Mouse (Mus musculus): ENCODE results near the gene Sema4f. TPM values are rescaled to one million over a fixed set of nuclear protein-coding genes. Genes with fewer than 3 reads are reported as not detected.

Sema4f gene
- polyA plus RNA-seq, 1 experiment from 2014 or later = 13.7 TPM

- H3K4me1 ChIP-seq (ENCODE audit: control insufficient read depth, insufficient read depth, low read length) = no peaks in the 10 kb centered on the region
- WGBS = 79% methylated on average over 3 of the region's 3 CpGs
- H3K4me2 ChIP-seq (ENCODE audit: low read depth, low read length) = no peak overlapping the region
- H3K27me3 ChIP-seq (ENCODE audit: control insufficient read depth, insufficient read depth, low read length) = no peaks in the 10 kb centered on the region
- H3K9ac ChIP-seq (replicated peaks; ENCODE audit: low read depth, low read length) = no peak overlapping the region
- H3K27ac ChIP-seq (ENCODE audit: low read depth, low read length) = no peak overlapping the region
- ATAC-seq (ENCODE audit: low read depth) = no peak
- no peak overlapping the region for H3K4me3 ChIP-seq (ENCODE audit: low read depth, low read length)
- no peaks in the 10 kb centered on the region for H3K9me3 ChIP-seq (ENCODE audit: control insufficient read depth, low read length)
- H3K36me3 ChIP-seq (ENCODE audit: control insufficient read depth, insufficient read depth, low read length) = no peaks in the 10 kb centered on the region
Measured at GRCm38 (mm10) chr6:82940765-82941164, 1.2 kb upstream of the Sema4f start.

GRCm38 (mm10) chr6:82934616-82935230 is 4.8 kb downstream of the Sema4f start:
- Histone ChIP-seq H3K9me3 (ENCODE audit: control insufficient read depth, low read length) (no peaks in the 10 kb centered on the region), H3K9ac (replicated peaks; ENCODE audit: low read depth, low read length) (no peak overlapping the region), H3K27me3 (ENCODE audit: control insufficient read depth, insufficient read depth, low read length) (no peaks in the 10 kb centered on the region), H3K4me2 (ENCODE audit: low read depth, low read length) (no peak overlapping the region), H3K4me3 (ENCODE audit: low read depth, low read length) (no peak overlapping the region), H3K27ac (ENCODE audit: low read depth, low read length) (no peak overlapping the region), H3K36me3 (ENCODE audit: control insufficient read depth, insufficient read depth, low read length) (no peaks in the 10 kb centered on the region), H3K4me1 (ENCODE audit: control insufficient read depth, insufficient read depth, low read length) (no peaks in the 10 kb centered on the region)
- no peak for ATAC-seq (ENCODE audit: low read depth)
- 96% methylated on average over 3 of the region's 3 CpGs for WGBS

GRCm38 (mm10) chr6:82927617-82928016 is 12.0 kb downstream of the Sema4f start:
- Histone ChIP-seq H3K9ac (replicated peaks; ENCODE audit: low read depth, low read length) (no peak overlapping the region), H3K4me3 (ENCODE audit: low read depth, low read length) (no peak overlapping the region), H3K4me2 (ENCODE audit: low read depth, low read length) (no peak overlapping the region), H3K27me3 (ENCODE audit: control insufficient read depth, insufficient read depth, low read length) (no peaks in the 10 kb centered on the region), H3K36me3 (ENCODE audit: control insufficient read depth, insufficient read depth, low read length) (no peaks in the 10 kb centered on the region), H3K9me3 (ENCODE audit: control insufficient read depth, low read length) (no peaks in the 10 kb centered on the region), H3K27ac (ENCODE audit: low read depth, low read length) (no peak overlapping the region), H3K4me1 (ENCODE audit: control insufficient read depth, insufficient read depth, low read length) (no peaks in the 10 kb centered on the region)
- 86% methylated on average over 5 of the region's 5 CpGs for WGBS
- no peak for ATAC-seq (ENCODE audit: low read depth)

- ATAC-seq (ENCODE audit: low read depth) = no peak
- Histone ChIP-seq H3K9ac (replicated peaks; ENCODE audit: low read depth, low read length) (no peak overlapping the region), H3K27ac (ENCODE audit: low read depth, low read length) (no peak overlapping the region), H3K27me3 (ENCODE audit: control insufficient read depth, insufficient read depth, low read length) (no peaks in the 10 kb centered on the region), H3K4me1 (ENCODE audit: control insufficient read depth, insufficient read depth, low read length) (no peaks in the 10 kb centered on the region), H3K9me3 (ENCODE audit: control insufficient read depth, low read length) (no peaks in the 10 kb centered on the region), H3K4me2 (ENCODE audit: low read depth, low read length) (no peak overlapping the region), H3K4me3 (ENCODE audit: low read depth, low read length) (no peak overlapping the region), H3K36me3 (ENCODE audit: control insufficient read depth, insufficient read depth, low read length) (no peaks in the 10 kb centered on the region)
- WGBS = 86% methylated on average over 7 of the region's 7 CpGs
Measured at GRCm38 (mm10) chr6:82926528-82926927, 13.0 kb downstream of the Sema4f start.

GRCm38 (mm10) chr6:82926106-82926505 is 13.5 kb downstream of the Sema4f start:
- H3K4me2 ChIP-seq (ENCODE audit: low read depth, low read length) = no peak overlapping the region
- 84% methylated on average over 10 of the region's 10 CpGs for whole genome bisulfite sequencing
- H3K27me3 ChIP-seq (ENCODE audit: control insufficient read depth, insufficient read depth, low read length) = no peaks in the 10 kb centered on the region
- H3K4me1 ChIP-seq (ENCODE audit: control insufficient read depth, insufficient read depth, low read length) = no peaks in the 10 kb centered on the region
- H3K36me3 ChIP-seq (ENCODE audit: control insufficient read depth, insufficient read depth, low read length) = no peaks in the 10 kb centered on the region
- ATAC-seq (ENCODE audit: low read depth) = no peak
- H3K4me3 ChIP-seq (ENCODE audit: low read depth, low read length) = no peak overlapping the region
- H3K9me3 ChIP-seq (ENCODE audit: control insufficient read depth, low read length) = no peaks in the 10 kb centered on the region
- no peak overlapping the region for H3K27ac ChIP-seq (ENCODE audit: low read depth, low read length)
- H3K9ac ChIP-seq (replicated peaks; ENCODE audit: low read depth, low read length) = no peak overlapping the region

GRCm38 (mm10) chr6:82925005-82925404 is 14.6 kb downstream of the Sema4f start:
- Histone ChIP-seq H3K4me1 (ENCODE audit: control insufficient read depth, insufficient read depth, low read length) (no peaks in the 10 kb centered on the region), H3K9ac (replicated peaks; ENCODE audit: low read depth, low read length) (no peak overlapping the region), H3K27ac (ENCODE audit: low read depth, low read length) (no peak overlapping the region), H3K9me3 (ENCODE audit: control insufficient read depth, low read length) (no peaks in the 10 kb centered on the region), H3K4me2 (ENCODE audit: low read depth, low read length) (no peak overlapping the region), H3K4me3 (ENCODE audit: low read depth, low read length) (no peak overlapping the region), H3K36me3 (ENCODE audit: control insufficient read depth, insufficient read depth, low read length) (no peaks in the 10 kb centered on the region), H3K27me3 (ENCODE audit: control insufficient read depth, insufficient read depth, low read length) (no peaks in the 10 kb centered on the region)
- no peak for ATAC-seq (ENCODE audit: low read depth)
- WGBS = 67% methylated on average over 3 of the region's 3 CpGs

- Histone ChIP-seq H3K27me3 (ENCODE audit: control insufficient read depth, insufficient read depth, low read length) (no peaks in the 10 kb centered on the region), H3K4me3 (ENCODE audit: low read depth, low read length) (no peak overlapping the region), H3K4me2 (ENCODE audit: low read depth, low read length) (no peak overlapping the region), H3K27ac (ENCODE audit: low read depth, low read length) (no peak overlapping the region), H3K9me3 (ENCODE audit: control insufficient read depth, low read length) (no peaks in the 10 kb centered on the region), H3K36me3 (ENCODE audit: control insufficient read depth, insufficient read depth, low read length) (no peaks in the 10 kb centered on the region), H3K9ac (replicated peaks; ENCODE audit: low read depth, low read length) (no peak overlapping the region), H3K4me1 (ENCODE audit: control insufficient read depth, insufficient read depth, low read length) (no peaks in the 10 kb centered on the region)
- no peak for ATAC-seq (ENCODE audit: low read depth)
- WGBS = 82% methylated on average over 9 of the region's 9 CpGs
Measured at GRCm38 (mm10) chr6:82921426-82922224, 17.9 kb downstream of the Sema4f start.

- Histone ChIP-seq H3K9me3 (ENCODE audit: control insufficient read depth, low read length) (no peaks in the 10 kb centered on the region), H3K36me3 (ENCODE audit: control insufficient read depth, insufficient read depth, low read length) (no peaks in the 10 kb centered on the region), H3K4me3 (ENCODE audit: low read depth, low read length) (no peak overlapping the region), H3K27me3 (ENCODE audit: control insufficient read depth, insufficient read depth, low read length) (no peaks in the 10 kb centered on the region), H3K9ac (replicated peaks; ENCODE audit: low read depth, low read length) (no peak overlapping the region), H3K4me2 (ENCODE audit: low read depth, low read length) (no peak overlapping the region), H3K4me1 (ENCODE audit: control insufficient read depth, insufficient read depth, low read length) (no peaks in the 10 kb centered on the region), H3K27ac (ENCODE audit: low read depth, low read length) (no peak overlapping the region)
- WGBS = 64% methylated on average over 8 of the region's 8 CpGs
- no peak for ATAC-seq (ENCODE audit: low read depth)
Measured at GRCm38 (mm10) chr6:82919520-82919919, 20.0 kb downstream of the Sema4f start.

- no peak overlapping the region for H3K4me2 ChIP-seq (ENCODE audit: low read depth, low read length)
Measured at GRCm38 (mm10) chr6:82918371-82918770, 21.2 kb downstream of the Sema4f start.

More at GRCm38 (mm10) chr6:82918371-82918770, 21.2 kb downstream of the Sema4f start:
- ATAC-seq (ENCODE audit: low read depth) = no peak
- Histone ChIP-seq H3K27me3 (ENCODE audit: control insufficient read depth, insufficient read depth, low read length) (no peaks in the 10 kb centered on the region), H3K27ac (ENCODE audit: low read depth, low read length) (no peak overlapping the region), H3K4me1 (ENCODE audit: control insufficient read depth, insufficient read depth, low read length) (no peaks in the 10 kb centered on the region), H3K4me3 (ENCODE audit: low read depth, low read length) (no peak overlapping the region), H3K36me3 (ENCODE audit: control insufficient read depth, insufficient read depth, low read length) (peaks cover 6% of the 10 kb centered on the region; the same call in 1 of the 2 replicates), H3K9me3 (ENCODE audit: control insufficient read depth, low read length) (no peaks in the 10 kb centered on the region), H3K9ac (replicated peaks; ENCODE audit: low read depth, low read length) (no peak overlapping the region)
- WGBS = 87% methylated on average over 14 of the region's 14 CpGs

Data from neural tube, embryonic 14.5 days (tissue).